Mouse (Mus musculus): ENCODE data around the gene Mmp2. TPM values are rescaled to one million over a fixed set of nuclear protein-coding genes. Genes with fewer than 3 reads are reported as not detected.

Mmp2 gene
- polyA plus RNA-seq, 2 experiments from 2014 or later, result not detected

- no peak for ATAC-seq
These were observed 69.5 kb downstream of the Mmp2 start for GRCm38 (mm10) chr8:92896611-92897010.

DNA sequence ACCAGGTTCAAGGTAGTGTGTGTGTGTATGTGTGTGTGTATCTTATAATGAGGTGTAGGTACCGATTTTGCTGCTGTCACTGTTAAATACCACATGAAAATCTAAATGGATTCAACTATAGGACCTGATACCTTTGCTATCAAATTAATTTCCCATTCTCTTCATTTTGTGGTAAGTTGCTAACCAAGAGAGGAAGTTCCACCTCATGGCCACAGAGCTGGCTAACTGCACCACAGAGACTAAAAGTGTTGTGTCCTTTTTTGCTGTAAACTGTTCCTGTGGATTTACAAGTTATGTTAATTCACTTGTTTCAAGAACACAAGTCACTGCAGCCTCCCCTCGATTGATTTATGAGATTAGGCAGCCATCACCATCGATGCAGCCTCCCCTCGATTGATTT lies 70.7 kb downstream of the Mmp2 start:
- ATAC-seq, result no peak

DNA sequence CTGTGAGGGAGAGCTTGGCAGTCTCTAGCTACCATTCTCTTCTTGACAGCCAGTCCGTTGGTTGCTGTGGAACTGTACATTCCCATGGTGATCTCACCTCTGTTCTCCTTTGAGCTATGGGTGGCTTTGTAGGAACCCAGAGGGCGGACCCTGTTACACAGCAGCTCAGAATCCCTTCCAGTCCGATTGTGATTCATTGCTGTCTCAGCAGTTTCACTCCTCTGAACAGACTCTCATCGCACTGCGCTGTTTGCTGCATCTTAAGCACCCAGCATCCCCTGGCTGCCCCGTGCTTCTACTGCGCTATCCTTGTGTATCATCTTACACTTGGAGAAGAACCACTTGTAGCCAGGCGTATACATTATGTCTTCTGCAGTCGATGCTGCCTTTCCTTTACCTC lies 72.5 kb downstream of the Mmp2 start:
- ATAC-seq, result no peak

GRCm38 (mm10) chr8:92901107-92901506 lies 74.0 kb downstream of the Mmp2 start, which contains the start of gene Capns2:
Gene Capns2, plus strand, starts transcription at chr8:92901407.
- no peak for ATAC-seq

- no peak for ATAC-seq
These were observed 75.9 kb downstream of the Mmp2 start for GRCm38 (mm10) chr8:92902981-92903380.

Other genes starting within 250 kb of the Mmp2 start
- gene Irx6, start 153.0 kb upstream of the Mmp2 start, polyA plus RNA-seq (2017; shearing (Covaris generic)), result not detected
- under 1 TPM in 1 of 2 experiments, not detected in 1; 0.22 TPM for gene Lpcat2, start 28.0 kb downstream of the Mmp2 start, polyA plus RNA-seq (2017; shearing (Covaris generic))
- gene Capns2, start 74.1 kb downstream of the Mmp2 start, polyA plus RNA-seq (2017; shearing (Covaris generic)), result not detected
- not detected for gene Slc6a2, start 132.8 kb downstream of the Mmp2 start, polyA plus RNA-seq (2017; shearing (Covaris generic))
- gene Ces1a, start 220.9 kb downstream of the Mmp2 start, polyA plus RNA-seq (2017; shearing (Covaris generic)), result not detected